Mouse (Mus musculus): Measurements from ENCODE around the gene Dnmbp.

DNA sequence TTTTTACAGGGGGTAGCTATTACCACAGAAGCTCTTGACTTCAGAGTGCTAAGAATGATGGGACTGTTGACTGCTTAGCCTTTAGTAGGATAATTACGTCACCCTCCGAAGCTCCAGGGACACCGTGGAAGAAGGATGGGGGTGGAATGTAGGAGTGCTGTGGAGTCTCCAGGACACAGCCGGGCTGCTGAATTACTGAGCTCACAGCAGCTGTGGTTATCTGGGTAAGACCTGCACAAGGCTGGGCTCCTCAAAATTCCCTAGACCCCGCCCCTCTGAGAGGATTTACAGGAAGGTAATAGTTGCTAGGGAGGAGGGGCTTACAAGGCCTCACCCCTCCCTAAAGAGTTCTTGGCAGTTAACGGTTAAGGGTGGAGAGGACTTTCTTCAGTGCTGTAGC is 36.7 kb upstream of the Dnmbp start:
- TF ChIP-seq GATA1 (IDR thresholded peaks at IDR 0.05; ENCODE audit: low read length) (no peak), TAL1 (IDR thresholded peaks at IDR 0.05; ENCODE audit: low read length) (no peak)
